Mouse (Mus musculus) CD4-positive helper T cell, adult 2 months (primary cell): ENCODE data around the gene Klf16.

ENCODE experiments used
- DNase-seq: peaks from one replicate; pipeline ENCODE4 v3.0.0-alpha.2; 2012; ENCODE audit warnings: low read depth, missing footprints, low spot score

The Klf16 gene

DNA sequence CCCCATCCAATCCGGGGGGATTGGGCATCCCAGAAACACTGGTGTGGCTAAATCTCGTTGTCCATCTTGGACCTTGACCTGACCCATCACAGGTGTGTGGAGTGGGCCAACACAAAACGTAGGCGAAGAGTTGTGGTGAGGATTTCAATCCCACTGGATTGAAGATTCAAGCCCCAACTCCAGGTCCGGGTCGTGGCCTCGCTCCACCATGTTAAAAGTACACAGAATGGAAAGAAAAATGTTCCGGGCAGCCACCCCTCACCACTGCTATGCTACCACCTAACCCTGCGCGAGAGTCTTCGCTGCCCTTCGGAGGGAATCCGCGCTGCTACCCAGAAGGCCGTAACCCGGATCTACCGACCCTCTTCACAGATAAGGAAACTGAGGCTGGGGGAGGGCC is 1.2 kb downstream of the Klf16 start:
- DNase-seq = no peak

DNA sequence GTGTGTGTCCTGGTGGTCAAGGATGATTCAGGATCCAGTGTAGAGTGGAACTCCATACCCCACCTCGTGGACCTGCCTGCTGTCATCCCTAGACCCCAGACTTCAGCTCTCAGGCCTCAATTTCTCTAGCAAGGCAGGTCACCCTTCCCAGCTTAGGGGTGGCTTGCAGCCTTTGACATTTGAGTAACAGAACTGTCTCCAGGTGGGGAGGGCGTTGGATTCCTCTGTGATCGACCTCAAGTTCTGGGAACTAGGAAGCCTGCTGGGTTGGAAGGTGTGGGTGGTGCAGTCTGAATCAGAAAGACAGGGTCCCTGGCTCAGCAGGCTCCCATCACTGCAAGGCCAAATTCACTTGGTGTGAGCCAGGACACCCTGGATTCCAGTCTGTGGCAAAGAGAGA is 2.2 kb downstream of the Klf16 start:
- DNase-seq = no peak

DNA sequence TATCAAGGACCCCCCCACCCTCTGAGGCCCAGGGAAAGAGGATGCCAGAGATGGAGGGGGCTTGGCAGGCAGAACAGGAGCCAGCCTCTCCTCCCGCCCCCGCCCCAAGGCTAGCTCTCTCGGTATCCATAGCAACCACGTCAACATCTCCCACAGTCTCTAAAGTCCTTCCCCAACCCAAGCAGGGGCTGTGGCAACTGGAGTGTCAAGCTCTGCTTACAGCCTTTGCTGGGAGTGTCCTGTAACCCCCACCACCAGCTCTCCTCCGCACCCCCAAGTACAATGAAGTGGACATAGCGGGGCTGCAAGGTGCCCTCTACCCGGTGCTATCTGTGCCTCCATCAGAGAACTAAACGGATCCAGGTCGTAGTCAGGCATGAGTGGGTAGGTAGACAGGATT is 3.2 kb downstream of the Klf16 start:
- no peak for DNase-seq

DNA sequence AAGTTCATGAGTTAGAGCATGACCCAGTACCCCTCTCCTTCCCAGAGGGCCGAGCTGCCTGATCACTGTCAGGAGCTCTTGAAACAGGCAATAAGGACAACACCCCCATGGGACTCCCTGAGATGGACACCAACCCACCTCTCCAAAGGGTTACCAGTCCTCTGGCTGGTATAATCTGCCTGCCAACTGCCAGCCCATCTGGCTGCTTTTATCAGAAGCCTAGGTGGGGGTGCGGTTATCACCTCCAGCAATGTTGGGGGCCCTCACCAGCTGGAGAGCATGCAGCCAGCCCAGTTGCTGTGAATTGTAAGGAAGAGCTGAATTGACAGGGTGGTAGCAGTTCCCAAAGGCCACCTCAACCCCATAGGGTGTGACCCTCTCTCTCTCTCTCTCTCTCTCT is 4.6 kb downstream of the Klf16 start:
- DNase-seq = no peak

DNA sequence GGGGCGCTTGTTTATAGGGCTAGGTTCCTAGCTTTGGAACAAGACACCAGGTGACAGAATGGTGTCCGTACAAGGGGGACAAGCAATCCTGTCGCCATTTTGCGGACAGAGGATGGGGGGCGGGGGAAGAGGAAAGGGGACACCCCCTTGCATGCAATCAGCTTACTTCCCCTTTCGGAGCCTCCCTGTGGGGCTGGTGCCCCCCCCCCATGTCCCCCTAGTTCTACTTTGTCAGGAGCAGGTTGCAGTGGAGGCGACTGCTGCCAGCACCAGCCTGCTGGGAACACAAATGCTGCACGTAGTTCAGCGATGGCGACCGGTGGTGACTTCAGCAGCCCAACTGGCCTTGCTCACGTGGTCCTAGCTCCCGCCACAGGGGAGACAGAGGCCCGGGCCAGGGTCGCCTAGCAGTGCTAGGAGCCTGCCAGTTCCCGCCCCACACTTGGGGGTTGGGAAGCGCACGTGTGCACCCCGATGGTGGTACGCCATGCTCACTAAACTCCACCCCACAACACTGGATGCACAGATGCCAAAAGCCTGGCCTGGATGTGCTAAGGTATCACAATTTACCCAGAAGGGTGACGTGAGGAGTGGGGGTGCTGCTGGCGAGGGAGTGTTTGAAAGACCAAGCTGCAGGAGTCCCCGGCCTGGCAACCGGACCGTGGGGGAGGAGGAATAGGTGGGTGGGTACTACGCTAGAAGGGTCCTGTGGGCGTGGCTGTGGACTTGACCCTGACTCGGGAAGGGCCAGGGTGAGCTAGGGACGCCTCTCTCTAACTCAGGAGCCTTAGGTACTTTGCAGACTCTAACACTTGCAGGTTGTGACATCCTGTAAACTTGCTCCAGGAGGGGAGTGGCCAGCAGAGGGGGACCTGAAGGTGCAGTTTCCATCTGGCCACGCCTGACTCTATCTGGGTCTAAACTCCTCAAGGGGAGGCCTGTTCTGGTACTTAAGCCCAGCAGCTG is 6.0 kb downstream of the Klf16 start:
- no peak for DNase-seq

DNA sequence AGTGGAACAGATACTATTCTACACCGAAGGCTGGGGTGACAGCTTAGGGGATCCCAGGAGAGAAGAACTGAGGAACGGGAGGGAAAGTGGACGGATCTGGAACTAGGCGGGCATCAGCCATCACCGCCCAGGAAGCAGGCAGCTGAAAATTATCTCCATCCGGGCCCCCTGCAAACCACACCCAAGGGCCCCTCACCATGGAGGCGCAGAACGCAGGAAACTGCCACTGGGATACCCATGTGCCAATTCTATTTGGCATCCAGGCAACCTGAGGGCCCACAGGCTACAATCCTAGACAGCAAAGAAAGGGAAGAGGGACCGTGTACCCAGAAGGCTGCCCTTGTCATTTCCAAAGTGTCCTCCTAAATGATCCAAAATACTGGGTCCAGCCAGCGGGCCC is 6.7 kb downstream of the Klf16 start:
- DNase-seq = no peak

DNA sequence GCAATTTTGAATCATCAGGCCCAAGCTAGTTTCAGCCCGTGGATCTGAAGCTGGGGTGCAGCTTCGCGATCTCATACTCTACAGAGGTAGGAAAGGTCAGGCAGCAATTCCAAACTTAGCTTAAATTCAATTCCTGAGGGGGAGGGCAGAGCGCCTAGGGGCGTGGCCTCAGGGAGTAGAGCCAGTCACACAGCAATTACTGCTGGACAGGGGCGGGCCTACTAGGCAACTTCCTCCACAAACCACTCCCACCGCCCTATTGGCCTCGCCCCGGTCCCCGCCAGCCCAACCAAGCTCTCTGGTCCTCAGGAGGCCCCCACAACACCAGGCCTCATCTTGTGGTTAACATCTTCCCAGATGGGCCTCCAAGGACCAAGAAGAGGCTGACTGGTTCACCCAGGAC is 7.5 kb downstream of the Klf16 start:
- peak; percentile 44 for DNase-seq

DNA sequence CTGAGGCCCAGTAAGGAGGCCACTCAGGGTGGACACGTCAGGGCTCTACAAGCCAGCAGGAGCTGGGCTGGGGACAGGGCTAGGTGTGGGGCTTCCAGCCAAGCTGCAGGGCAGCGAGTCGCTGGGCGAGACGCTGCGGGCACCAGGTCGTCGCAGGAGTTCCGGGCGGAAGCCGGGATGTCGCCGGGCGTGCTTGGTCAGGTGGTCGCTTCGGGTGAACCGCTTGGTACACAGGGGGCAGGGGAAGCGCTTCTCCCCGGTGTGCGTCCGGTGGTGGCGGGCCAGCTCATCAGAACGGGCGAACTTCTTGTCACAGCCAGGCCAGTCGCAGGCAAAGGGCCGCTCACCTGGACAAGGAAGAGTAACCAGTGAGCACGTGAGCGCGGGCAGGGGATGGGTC is 8.2 kb downstream of the Klf16 start:
- no peak for DNase-seq

DNA sequence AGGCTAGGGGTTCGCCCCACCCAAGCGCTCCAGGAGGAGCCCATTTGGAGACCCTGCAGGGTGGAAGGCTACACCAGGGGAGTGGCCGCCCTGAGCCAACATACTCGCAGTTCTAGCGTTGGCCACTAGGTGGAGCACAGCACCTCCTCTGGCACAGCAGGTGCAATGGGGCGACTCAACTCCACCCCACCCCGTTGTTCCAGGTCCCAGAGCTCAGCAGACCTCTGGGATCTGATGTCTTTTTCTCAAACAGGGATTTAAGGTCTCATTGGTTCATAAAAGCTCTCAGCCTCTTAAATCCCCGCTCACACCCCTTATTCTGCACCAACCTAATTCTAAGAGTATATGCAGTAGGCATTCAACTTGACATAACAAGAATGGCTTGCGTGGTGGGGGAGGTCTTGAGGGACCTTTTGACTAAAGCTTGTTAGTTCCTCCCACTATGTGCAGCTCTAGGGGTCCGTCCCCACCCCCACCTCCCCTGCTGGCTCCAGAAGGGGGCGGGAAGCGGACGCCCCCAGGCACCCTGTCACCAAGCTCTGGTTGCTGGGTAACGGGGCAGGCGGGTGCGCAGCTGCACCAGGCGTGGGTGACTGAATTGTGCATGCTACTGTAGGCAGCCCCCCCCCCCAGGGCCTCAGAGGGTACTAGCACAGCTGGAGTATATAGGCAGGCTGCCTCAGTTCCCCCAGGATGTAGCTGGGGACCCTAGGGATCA is 10.6 kb downstream of the Klf16 start:
- peak; percentile 83 for DNase-seq

DNA sequence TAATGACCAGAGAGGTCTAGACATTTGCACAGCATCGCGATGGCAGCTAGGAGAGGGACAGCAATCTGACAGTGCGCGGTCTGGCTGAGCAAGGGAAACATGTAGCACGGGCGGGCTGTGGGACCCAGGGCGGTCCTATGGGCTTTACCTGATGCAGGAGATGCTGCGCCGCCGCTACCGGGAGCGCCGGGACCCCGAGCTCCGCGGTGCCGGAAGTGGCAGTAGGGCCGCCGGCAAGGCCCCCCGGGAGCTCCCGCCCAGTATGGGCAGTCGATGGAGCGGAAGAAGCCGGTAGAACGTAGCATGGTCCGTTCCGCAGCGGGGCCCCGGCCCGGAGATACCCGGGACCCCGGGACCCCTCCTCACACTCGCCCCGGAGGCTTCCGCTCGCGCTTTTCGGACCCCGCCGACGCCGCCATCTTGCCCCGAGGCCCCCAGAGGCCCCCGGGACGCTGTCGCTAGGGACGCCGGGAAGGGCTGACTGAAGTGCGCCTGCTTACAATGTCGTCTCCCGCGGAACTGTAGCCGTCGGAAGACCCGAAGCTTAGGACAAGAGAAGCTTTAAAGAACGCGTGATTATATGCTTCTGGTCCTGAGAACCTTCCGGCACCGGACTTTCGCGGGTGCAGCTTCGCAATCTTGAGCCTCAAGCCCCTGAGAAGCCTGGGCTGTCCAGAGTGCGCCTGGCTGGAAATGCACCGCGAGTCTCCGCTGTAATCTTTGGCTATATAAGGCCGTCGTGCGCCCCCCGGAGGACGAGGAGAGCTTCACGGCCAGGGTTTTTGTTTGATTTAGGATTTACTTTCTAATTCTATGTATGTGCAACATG is 15.8 kb downstream of the Klf16 start, which contains the start of gene Rexo1:
TSS of gene Rexo1 (minus strand) at position 445 of the 829 bp plus-strand sequence.
- peak; percentile 94 for DNase-seq

DNA sequence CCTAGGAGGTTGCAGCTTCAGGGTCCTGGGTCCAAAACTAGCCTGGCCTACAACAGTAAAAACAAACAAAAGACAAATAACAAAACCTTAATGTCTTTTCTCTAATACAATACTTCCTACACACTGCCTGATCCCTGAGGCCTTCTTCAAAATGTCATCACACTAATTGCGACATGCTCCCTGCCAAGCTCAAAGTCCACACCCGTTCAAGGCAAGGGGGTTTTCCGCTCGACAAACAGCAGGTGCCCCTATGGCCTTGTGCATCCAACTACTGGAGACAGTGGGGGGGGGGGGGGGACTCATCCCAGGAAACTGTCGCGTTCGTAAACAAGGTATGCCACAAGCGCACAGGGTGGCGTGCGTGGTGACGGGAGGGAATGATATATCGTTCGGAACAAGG is 16.5 kb downstream of the Klf16 start:
- DNase-seq = no peak

DNA sequence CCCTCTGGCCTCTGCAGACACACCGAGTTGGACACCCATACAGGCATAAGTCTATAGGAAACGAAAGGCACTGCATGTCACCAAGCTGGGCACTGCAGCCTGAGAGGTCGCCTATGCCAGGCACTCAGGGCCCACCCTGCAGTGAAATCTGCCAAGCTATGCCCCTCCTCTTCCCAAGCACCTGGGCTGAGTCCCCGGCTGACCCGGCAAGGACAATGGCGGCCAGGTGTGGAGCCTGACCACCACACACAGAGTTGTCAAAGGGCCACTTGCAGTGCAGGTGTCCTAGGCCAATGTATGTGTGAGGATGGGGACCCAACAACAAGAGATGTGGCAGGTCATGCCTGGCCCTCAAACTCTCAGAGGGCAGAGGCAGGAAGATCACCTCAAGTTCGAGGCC is 17.7 kb downstream of the Klf16 start:
- DNase-seq = no peak

DNA sequence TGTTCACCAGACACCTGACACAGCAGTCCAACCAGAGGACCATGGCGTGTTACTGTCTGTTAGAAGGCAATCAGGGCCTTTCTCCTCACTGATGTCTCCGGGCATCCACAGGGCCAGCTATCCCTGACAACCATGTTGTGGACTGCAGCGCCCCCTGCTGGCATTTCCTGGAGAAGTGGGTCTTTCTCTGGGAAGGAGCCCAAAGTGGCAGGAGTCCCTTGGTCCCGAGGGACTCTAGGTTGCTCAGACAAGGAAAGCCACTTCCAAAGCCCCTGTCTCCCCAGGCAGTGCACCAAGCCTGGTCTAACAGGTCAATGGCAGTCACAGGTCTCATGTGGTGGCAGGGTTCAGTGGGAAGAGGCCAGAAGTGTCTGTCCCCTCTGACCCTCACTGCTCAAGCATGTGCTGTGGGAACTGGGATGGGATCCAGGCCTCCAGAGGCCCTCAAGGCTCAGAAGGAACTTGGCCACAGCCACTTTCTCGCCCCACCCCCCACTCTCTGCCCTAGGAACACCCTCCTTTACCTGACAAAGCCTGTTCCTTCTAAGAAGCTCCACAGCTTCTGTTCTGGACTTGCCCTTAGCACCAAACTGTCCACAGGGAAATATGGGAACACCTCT is 19.7 kb downstream of the Klf16 start:
- peak; percentile 50 for DNase-seq

DNA sequence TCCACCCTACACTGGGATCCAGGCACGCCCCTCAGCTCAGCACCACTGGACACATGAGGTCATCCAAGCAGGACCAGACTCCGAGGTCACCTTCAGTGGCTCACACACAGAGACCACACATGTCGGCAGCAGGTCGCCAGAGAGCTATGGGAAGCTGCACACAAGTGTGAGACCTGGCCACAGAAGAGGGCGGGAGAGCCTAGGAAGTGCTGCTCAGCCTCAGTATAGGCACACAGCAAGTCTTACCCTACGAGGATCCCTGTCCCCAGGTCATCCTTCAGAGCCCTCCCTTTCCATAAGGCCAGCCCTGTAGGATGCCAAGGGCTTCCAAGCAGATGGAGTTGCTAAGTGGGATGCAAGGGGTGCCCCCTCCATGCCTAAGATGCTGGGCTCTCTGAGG is 23.1 kb downstream of the Klf16 start:
- DNase-seq = no peak

DNA sequence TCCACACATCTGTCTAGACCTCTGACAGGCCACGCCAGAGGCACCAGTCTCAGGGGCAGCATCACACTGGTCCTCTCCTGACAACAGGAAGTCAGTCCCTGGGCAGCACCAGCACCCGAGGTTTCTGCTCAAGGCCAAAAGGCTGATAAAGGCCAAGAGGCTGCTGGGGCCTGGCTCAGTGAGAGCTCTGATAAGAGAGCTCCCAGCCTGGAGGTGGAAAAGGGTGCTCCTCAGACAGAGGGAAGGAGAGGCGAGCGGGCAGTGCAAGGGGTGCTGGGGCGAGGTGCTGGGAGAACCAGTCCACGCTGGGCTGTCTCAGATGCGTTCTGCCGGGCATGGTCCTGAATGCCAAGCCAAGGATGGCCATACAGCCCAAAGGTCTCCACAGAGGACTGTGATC is 23.5 kb downstream of the Klf16 start:
- DNase-seq = no peak

DNA sequence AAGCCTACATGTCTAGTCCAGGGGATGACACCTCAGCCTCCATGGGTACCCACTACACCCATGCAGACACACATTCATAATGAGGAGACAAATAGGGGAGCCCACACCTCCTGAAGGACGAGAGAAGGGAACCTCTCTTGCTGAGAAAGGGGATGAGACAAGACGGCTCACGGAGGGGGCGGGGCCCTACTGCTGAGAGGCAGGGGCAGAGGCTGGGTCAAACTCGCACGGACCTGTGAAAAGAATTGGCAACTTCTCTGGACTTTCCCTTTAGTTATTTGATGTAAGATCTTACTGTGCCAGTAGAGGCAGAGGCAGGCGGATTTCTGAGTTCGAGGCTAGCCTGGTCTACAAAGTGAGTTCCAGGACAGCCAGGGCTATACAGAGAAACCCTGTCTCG is 24.8 kb downstream of the Klf16 start:
- DNase-seq = no peak

DNA sequence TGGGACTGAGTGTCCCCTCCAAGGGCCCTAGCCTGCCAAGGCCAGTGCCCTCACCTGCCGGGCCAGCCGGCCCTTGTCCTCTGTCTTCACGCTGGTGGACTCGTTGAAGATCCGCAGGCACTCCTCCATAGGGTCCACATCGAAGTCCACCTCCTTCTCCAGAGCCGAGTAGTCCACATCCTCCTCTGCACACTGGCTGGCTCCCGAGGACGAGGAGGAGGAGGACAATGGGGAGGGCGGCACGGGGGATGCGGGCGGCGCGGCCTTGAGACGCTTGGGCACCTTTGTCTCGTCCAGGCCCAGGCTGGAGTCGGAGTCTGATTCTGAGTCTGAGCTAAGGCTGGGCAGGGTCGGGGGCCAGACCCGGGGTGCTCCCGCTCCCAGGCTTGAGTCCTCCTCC is 27.8 kb downstream of the Klf16 start:
- DNase-seq = no peak

DNA sequence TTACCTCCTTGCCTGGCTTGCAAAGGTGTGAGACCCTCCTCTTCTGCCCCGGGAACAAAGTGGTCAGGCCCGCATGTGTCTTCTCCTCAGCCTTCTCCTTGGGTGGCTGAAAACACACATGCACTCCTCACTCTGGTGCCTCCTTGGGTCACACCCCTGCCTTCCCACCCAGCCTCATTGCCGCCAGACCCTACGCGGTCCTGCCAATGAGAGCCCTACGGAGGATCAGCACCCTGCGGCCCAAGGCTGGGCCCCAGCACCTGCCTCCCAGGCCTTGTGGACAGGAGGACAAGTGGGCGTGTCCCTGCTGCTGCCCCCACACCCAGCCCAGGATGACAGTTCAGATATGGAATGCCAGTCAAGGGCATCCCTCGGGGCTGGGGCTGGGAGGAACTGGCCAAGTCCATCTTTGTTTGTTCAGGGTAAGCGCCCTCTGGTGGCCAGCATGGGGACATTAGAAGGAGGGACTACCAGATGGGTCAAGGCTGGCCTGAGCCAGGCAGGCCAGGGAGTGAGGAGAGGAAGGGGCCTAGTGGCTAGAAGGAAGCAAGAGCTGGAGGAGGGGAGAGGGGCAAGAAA is 28.6 kb downstream of the Klf16 start:
- DNase-seq = peak; percentile 37

DNA sequence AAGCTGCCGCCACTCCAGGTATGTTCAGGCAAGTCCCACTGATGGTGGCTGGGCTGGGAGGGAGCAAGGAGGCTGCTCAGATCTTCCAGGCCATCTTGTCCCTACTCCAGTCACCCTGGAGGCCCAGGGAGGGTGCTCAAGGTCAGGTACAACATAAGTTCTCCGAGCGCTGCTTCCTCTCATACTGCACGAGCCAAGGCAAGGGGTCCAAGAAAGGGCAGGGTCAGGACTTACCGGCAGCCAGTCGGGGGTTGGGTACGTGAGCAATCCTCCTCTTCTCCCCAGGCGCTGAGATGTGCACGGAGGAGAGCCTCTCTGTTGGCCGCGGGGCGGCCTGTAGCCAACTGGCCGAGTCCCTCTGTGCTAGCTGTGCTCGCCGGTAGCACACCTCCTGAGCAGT is 29.6 kb downstream of the Klf16 start:
- no peak for DNase-seq

DNA sequence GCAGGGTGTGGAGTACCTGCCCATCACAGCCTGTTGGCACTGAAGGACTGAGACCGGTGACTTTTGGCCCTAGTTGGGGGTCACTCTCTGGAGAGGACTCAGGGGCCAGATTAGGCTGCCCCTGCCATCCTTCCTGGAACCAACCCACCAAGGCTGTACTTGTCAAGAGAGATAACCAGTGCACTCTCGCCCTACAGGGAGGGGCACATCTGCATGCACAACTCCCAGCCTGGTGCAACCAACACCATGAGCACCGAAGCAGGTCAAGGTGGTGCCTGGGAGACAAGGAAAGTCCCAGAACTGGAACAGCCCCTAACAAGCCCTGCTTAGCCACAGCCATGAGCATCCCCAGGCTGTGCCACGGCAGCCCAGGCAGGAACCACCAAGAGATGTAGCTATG is 30.2 kb downstream of the Klf16 start:
- DNase-seq = no peak

DNA sequence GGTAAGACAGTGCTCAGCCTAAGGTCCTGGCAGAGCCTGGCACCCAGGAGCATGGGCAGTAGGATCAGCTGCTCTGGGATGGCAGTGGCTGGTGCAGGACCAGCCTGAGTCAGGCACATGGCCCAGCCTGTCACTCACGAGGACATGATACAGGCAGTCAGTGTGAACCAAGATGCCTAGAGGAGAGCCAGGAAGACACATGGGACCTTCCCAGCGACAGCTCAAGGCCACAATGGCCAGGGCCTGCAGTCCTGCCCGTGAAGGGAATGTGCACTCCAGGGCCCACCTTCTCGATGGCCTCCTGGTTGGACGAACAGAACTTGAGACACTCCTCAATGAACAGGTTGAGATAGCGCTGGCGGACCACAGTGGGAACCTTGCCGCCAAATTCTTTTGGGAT is 31.5 kb downstream of the Klf16 start:
- DNase-seq = no peak
